Mouse (Mus musculus) neural tube, embryonic 15.5 days (tissue): Measurements from ENCODE around the gene Naa25. TPM values are rescaled to one million over a fixed set of nuclear protein-coding genes. Genes with fewer than 3 reads are reported as not detected.

ENCODE experiments used
- ATAC-seq: fragments of 200-750 bp; cut with Nextera tagmentation; 2 replicates; pipeline ENCODE4 v1.8.0; 2017; ENCODE audit warnings: mild to moderate bottlenecking, moderate TSS enrichment, moderate library complexity; ENCODE audit not compliant: low FRiP score
- H3K27ac ChIP-seq: fragments of 300-500 bp; sonication (generic); replicated peaks from 2 replicates; pipeline ENCODE4 v1.5.1; 2015; ENCODE audit warnings: mild to moderate bottlenecking, inconsistent platforms
- H3K27me3 ChIP-seq: fragments of 300-500 bp; sonication (generic); replicated peaks from 2 replicates; pipeline ENCODE4 v1.6.1; 2015; ENCODE audit warnings: inconsistent platforms
- H3K36me3 ChIP-seq: fragments of 300-500 bp; sonication (generic); 2 replicates; pipeline ENCODE4 v1.6.1; 2015; ENCODE audit warnings: inconsistent platforms
- H3K4me1 ChIP-seq: fragments of 300-500 bp; sonication (generic); 2 replicates; pipeline ENCODE4 v1.6.1; 2015; ENCODE audit warnings: inconsistent platforms
- H3K4me2 ChIP-seq: fragments of 300-500 bp; sonication (generic); 2 replicates; pipeline ENCODE4 v1.6.1; 2015; ENCODE audit warnings: inconsistent platforms, mild to moderate bottlenecking, moderate library complexity
- H3K4me3 ChIP-seq: fragments of 300-500 bp; sonication (generic); replicated peaks from 2 replicates; pipeline ENCODE4 v1.5.1; 2015; ENCODE audit warnings: mild to moderate bottlenecking, inconsistent platforms
- H3K9ac ChIP-seq: fragments of 300-500 bp; sonication (generic); replicated peaks from 2 replicates; pipeline ENCODE4 v1.6.1; 2015; ENCODE audit warnings: mild to moderate bottlenecking, inconsistent platforms
- H3K9me3 ChIP-seq: fragments of 300-500 bp; sonication (generic); replicated peaks from 2 replicates; pipeline ENCODE4 v1.6.1; 2016; ENCODE audit warnings: inconsistent platforms
- WGBS: fragments of 180-500 bp; shearing (Covaris S2); methylation state at CpG from one replicate; pipeline ENCODE4 v1.1.7; 2015; ENCODE audit warnings: mixed read lengths; 5-methylcytosine and 5-hydroxymethylcytosine counted together
- polyA plus RNA-seq: library from polyadenylated mRNA; unstranded; fragments of >200 nt; fragmentation: Nextera tagmentation; extraction: Ambion mirVana; gene quantifications from 2 replicates; pipeline ENCODE4 v1.2.1, GENCODE M21; 2015

Naa25 gene
- polyA plus RNA-seq, 1 experiment from 2014 or later = 56.6 TPM

DNA sequence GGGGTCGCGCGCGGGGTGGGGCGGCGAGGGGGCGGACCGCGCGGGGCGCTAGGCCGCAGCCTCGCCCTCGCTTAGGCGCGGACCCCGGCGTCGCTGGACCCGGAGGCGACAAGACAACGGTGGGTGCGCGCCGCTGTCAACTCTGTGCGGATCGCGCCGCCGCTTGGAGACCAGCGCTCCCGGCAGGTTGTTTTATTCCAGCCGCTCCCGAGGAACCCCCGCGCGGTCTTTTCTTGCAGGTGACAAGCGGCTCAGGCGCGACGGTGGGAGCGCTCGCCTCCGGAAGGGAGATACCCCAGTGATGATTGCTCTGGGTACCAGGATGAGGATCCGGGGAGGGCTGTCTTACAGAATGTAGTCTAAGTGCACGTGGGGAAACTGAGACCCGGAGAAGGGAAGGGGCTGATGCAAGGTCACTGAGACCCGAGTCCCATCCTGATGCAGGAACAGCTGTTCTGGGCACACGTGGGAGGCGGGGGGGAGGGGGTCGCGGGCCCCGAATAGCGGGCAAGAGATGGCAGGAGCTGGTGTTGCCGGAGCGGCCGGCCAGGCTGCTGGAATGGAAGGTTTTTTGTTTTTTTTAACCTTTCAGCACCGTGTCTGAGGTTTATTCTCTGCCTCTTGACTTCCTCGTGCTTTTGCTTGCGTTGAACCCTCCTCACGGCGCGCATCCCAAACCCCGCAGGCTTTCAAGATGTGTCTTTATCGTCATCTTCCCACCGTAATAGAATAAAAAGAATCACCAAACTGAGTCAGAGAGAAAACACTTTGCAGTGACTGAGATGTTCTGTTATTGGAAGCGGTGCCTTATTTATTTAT is 619 bp downstream of the Naa25 start:
- Histone ChIP-seq H3K36me3 (peaks cover 9% of the 10 kb centered on the region; the same call in 1 of the 2 replicates), H3K4me2 (peak overlapping the region; percentile 74), H3K9me3 (no peaks in the 10 kb centered on the region), H3K27me3 (no peaks in the 10 kb centered on the region), H3K4me1 (peaks cover 27% of the 10 kb centered on the region), H3K4me3 (peak overlapping the region; percentile 96), H3K9ac (peak overlapping the region; percentile 92), H3K27ac (peak overlapping the region; percentile 85)
- WGBS = under 1% methylated on average over 67 of the region's 67 CpGs
- peak; percentile 77 for ATAC-seq

DNA sequence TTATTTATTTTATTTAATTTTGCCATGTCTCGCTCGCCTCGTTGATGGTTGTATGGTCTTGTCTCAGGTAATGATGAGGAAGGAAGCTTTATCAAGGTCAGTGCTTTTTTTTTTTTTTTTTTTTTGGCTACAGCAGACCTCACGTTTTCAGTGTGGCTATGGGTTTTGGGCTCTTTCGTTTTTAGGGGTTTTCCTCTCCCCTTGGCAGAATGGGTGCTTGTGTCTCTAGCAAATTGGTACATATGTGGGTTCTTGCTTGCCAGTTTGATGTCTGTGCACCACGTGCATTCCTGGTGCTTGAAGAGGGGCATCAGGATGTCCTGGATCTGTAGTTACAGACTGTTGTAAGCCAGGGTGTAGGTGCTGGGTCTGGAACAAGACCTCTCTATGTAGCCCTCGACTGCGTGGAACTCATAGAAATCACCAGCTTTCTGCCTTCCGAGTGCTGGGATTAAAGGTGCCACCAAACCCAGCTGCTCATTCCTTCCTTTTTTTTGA is 1.3 kb downstream of the Naa25 start:
- ATAC-seq = no peak
- Histone ChIP-seq H3K4me1 (peaks cover 29% of the 10 kb centered on the region), H3K4me2 (peak overlapping the region; percentile 74), H3K27ac (no peak overlapping the region), H3K9me3 (no peaks in the 10 kb centered on the region), H3K4me3 (peak overlapping the region; percentile 96), H3K27me3 (no peaks in the 10 kb centered on the region), H3K36me3 (peaks cover 9% of the 10 kb centered on the region; the same call in 1 of the 2 replicates), H3K9ac (peak overlapping the region; percentile 92)
- 53% methylated on average over 9 of the region's 9 CpGs for WGBS

DNA sequence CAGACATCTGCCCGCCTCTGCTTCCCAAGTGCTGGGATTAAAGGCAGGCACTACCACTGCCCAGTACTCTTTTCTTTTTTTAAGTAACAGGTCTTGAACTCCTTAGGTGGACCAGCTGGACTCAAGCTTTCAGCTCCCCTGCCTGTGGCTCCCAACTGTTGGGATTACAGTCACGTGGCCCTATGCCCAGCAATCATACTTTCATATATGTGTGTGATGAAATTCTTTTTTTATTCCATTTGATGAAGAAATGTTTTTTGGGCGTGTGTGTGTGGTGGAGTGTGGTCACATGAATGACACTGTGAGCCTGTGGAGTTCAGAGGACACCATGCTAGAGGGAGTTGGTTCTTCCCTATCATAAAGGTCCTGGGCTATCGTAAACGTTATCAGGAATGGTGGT is 1.8 kb downstream of the Naa25 start:
- 91% methylated on average over 5 of the region's 5 CpGs for WGBS
- no peaks in the 10 kb centered on the region for H3K27me3 ChIP-seq
- H3K4me1 ChIP-seq = peaks cover 29% of the 10 kb centered on the region
- ATAC-seq = no peak
- H3K4me2 ChIP-seq = peak overlapping the region; percentile 74
- peak overlapping the region; percentile 96; the same call in 1 of the 2 replicates for H3K4me3 ChIP-seq
- H3K27ac ChIP-seq = no peak overlapping the region
- H3K9me3 ChIP-seq = no peaks in the 10 kb centered on the region
- H3K9ac ChIP-seq = no peak overlapping the region
- peaks cover 9% of the 10 kb centered on the region; the same call in 1 of the 2 replicates for H3K36me3 ChIP-seq

DNA sequence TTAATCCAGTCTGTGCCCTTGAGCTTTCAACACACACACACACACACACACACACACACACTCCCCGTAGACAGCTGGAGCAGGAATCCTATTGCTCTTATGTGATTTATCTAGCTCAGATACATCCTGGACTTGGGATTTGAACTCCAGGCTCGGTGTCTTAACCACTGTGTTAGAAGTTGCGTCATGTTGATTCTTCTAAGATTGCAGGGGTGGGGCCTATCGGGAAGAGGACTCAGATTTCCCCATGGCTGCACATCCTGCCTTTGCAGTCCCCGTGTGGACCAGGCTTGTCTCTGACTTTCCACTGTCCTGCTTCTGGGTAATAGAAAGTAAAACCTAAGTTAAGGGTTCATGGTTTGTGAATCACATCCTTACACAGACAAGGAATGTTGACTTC is 2.3 kb downstream of the Naa25 start:
- H3K9me3 ChIP-seq = no peaks in the 10 kb centered on the region
- no peak overlapping the region for H3K27ac ChIP-seq
- no peak overlapping the region for H3K4me3 ChIP-seq
- peaks cover 29% of the 10 kb centered on the region for H3K4me1 ChIP-seq
- no peaks in the 10 kb centered on the region for H3K27me3 ChIP-seq
- 77% methylated on average over 5 of the region's 5 CpGs for WGBS
- no peak for ATAC-seq
- peaks cover 9% of the 10 kb centered on the region; the same call in 1 of the 2 replicates for H3K36me3 ChIP-seq
- no peak overlapping the region for H3K4me2 ChIP-seq
- H3K9ac ChIP-seq = no peak overlapping the region

DNA sequence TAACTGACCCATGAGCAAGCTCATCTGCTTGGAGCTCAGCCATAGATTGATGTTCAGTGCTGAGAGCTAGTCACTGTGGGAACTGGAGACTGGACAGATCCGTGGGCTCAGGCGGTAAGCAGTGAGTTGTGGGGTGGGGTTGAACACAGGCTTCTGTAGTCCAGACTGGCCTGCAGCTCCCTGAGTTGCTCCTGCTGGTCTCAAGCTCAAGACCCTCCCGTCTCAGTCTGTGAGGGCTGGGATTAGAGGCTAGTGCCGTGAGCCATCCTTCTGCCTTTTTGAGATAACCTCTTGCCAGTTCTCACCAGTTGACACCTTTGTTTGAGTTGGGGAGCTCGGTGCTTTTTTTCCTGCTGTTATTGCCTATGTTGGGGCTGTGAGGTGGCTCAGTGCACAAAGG is 3.1 kb downstream of the Naa25 start:
- H3K27ac ChIP-seq = no peak overlapping the region
- no peak for ATAC-seq
- H3K4me2 ChIP-seq = no peak overlapping the region
- H3K4me3 ChIP-seq = no peak overlapping the region
- no peaks in the 10 kb centered on the region for H3K9me3 ChIP-seq
- no peaks in the 10 kb centered on the region for H3K27me3 ChIP-seq
- H3K36me3 ChIP-seq = peaks cover 10% of the 10 kb centered on the region; the same call in 1 of the 2 replicates
- WGBS = 91% methylated on average over 5 of the region's 5 CpGs
- peaks cover 29% of the 10 kb centered on the region for H3K4me1 ChIP-seq
- H3K9ac ChIP-seq = no peak overlapping the region

DNA sequence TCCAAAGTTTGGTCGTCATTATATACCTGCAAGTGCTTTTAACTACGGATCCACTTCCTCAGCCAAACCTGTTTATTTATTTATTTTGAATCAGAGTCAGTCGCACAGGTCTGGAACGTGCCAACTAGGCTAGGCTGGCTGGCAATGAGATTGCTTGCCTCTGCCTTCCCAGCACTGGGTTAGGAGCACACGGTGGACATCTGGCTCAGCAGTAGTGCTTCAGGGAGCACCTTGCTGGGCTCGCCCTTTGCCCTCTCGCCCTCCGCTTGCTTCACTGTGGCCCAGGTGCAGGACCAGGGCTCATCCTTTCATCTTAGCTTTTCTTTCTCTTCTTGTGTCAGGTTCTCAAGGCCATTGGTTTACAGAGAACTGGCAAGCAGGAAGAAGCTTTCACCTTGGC is 10.1 kb downstream of the Naa25 start:
- ATAC-seq = no peak
- H3K27ac ChIP-seq = no peak overlapping the region
- WGBS = 95% methylated on average over 8 of the region's 8 CpGs

DNA sequence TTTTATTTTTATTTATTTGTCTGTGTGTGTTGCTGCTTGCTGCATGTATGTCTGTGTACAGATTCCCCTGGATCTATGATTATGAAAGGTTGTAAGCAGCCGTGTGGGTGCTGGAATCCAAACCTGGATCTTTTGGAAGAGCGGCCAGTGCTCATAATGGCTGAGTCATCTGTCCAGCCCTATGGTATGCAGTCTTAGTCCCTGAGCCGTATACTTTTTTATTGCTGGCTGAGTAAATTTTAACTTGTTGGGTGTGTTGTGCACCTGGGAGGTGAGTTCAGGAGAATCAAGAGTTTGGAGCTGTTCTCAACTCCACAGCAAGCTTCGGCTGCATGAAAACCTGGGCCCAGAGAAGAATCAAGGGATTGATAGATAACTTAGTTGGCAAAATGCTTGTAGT is 13.2 kb downstream of the Naa25 start:
- Histone ChIP-seq H3K9ac (no peak overlapping the region), H3K27me3 (no peaks in the 10 kb centered on the region), H3K9me3 (no peaks in the 10 kb centered on the region), H3K36me3 (peaks cover 79% of the 10 kb centered on the region), H3K4me2 (no peak overlapping the region), H3K4me3 (no peak overlapping the region), H3K4me1 (no peaks in the 10 kb centered on the region), H3K27ac (no peak overlapping the region)
- ATAC-seq = no peak
- WGBS = 95% methylated on average over 4 of the region's 4 CpGs

More for the DNA sequence above, 10.1 kb downstream of the Naa25 start:
- Histone ChIP-seq H3K9ac (no peak overlapping the region), H3K9me3 (no peaks in the 10 kb centered on the region), H3K36me3 (peaks cover 52% of the 10 kb centered on the region), H3K27me3 (no peaks in the 10 kb centered on the region), H3K4me2 (no peak overlapping the region), H3K4me3 (no peak overlapping the region), H3K4me1 (0 out of 2 replicates have a peak, but pooled peaks cover 2% of the 10 kb centered on the region)

DNA sequence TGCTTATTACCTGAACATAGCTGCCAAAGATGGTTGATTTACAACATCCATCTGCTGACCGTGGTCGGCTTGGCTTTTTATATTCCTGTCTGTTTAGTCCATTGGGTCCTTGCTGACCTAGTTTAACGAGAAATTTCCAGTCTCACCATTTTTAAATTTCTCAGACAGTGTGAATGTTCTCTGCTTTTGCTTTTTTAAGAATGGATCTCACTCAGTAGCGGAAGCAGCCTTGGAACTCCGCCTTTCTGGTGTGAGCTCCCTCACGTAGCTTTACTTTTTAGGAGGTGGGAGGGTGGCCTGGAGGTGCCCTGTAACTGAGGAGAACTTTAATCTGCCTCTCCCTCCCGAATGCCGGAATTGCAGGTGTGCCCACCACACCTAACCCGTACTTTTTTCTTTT is 23.0 kb downstream of the Naa25 start:
- no peak for ATAC-seq
- 93% methylated on average over 9 of the region's 9 CpGs for WGBS

DNA sequence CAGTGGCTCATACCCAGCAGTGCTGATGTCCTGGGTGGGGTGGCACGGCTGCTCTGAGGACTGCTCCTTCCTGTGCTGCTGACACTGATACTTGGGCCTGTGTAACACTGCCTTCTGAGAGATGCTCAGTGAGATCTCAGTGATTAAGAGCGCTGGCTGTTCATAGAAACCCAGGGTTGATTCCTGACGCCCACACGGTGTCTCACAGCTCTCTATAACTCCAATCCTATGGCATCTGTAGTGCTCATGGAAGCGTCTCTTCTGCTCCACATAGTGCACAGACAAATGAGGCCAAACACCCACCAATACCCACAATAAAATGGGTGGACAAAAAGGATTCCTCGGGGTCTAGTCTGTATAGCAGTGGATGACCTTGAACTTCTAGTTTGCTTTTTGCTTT is 25.1 kb downstream of the Naa25 start:
- H3K9ac ChIP-seq = no peak overlapping the region
- no peaks in the 10 kb centered on the region for H3K4me1 ChIP-seq
- no peak overlapping the region for H3K27ac ChIP-seq
- H3K4me2 ChIP-seq = no peak overlapping the region
- H3K9me3 ChIP-seq = no peaks in the 10 kb centered on the region
- H3K4me3 ChIP-seq = no peak overlapping the region
- 92% methylated on average over 6 of the region's 6 CpGs for WGBS
- no peak for ATAC-seq
- H3K27me3 ChIP-seq = no peaks in the 10 kb centered on the region
- peaks cover 97% of the 10 kb centered on the region for H3K36me3 ChIP-seq

More for the DNA sequence above, 23.0 kb downstream of the Naa25 start:
- Histone ChIP-seq H3K4me1 (no peaks in the 10 kb centered on the region), H3K27me3 (no peaks in the 10 kb centered on the region), H3K27ac (no peak overlapping the region), H3K4me3 (no peak overlapping the region), H3K4me2 (no peak overlapping the region), H3K9ac (no peak overlapping the region), H3K9me3 (no peaks in the 10 kb centered on the region), H3K36me3 (peaks cover 97% of the 10 kb centered on the region)

DNA sequence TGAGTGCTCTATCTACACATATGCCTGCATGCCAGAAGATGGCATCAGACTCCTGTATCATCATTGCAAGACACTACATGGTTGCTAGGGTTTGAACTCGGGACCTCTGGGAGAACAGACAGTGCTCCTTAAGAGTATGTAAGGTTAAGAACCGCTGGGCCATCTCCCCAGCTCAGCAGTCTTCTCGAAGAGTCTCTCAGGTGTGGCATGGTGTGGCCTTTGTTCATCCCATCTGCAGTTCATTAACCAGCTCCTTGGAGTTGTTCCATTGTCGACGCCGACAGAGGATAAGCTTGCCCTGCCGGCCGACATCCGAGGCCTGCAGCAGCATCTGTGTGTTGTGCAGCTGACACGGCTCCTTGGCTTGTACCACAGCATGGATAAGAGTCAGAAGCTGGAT is 25.6 kb downstream of the Naa25 start:
- 91% methylated on average over 10 of the region's 10 CpGs for WGBS

DNA sequence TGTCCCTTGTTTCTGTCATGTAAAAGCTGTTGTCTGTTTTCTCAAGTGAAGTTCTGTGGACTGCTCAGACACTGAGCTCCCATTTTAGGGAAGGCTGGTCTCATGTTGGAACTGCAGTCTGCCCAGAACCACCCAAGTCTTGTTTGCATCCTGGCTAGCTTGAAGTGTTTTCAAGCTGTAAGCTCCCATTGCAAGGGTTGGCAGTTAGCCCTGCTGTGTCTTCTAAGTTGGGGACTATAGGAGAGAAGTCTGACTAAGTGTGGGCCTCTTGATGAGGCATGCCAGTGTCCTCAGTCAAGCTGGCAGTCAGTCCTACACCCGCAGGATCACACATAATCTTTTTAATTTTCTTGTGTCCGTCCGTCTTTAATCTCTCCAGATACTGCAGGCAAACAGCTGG is 31.2 kb downstream of the Naa25 start:
- Histone ChIP-seq H3K9ac (no peak overlapping the region), H3K4me3 (no peak overlapping the region), H3K27ac (no peak overlapping the region), H3K9me3 (no peaks in the 10 kb centered on the region), H3K4me1 (no peaks in the 10 kb centered on the region), H3K4me2 (no peak overlapping the region), H3K27me3 (no peaks in the 10 kb centered on the region), H3K36me3 (peaks cover 98% of the 10 kb centered on the region)
- no peak for ATAC-seq
- 82% methylated on average over 3 of the region's 3 CpGs for WGBS

More for the DNA sequence above, 25.6 kb downstream of the Naa25 start:
- Histone ChIP-seq H3K36me3 (peaks cover 97% of the 10 kb centered on the region), H3K4me2 (no peak overlapping the region), H3K9ac (no peak overlapping the region), H3K4me3 (no peak overlapping the region), H3K27me3 (no peaks in the 10 kb centered on the region), H3K4me1 (no peaks in the 10 kb centered on the region), H3K9me3 (no peaks in the 10 kb centered on the region), H3K27ac (no peak overlapping the region)
- ATAC-seq = no peak

DNA sequence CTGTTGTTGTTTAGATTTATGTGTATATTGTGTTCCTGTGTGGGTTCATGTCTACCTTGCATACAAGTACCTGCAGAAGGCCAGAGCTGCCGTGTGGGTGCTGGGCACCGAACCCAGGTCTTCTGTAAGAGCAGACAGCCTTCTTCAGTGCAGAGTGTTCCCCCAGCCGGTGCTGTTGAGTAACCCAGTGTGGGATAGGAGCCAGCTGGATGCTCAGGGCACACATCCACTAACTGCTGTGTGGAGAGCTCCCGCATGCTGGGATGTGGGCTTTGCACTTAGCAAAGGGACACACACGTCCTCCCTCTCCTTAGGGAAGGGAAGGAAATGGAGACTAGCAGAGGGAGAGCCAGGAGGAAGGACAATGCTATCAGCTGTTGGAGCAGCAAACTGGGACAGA is 40.4 kb downstream of the Naa25 start:
- Histone ChIP-seq H3K9me3 (no peaks in the 10 kb centered on the region), H3K36me3 (peaks cover 84% of the 10 kb centered on the region), H3K4me3 (no peak overlapping the region), H3K4me1 (no peaks in the 10 kb centered on the region), H3K9ac (no peak overlapping the region), H3K4me2 (no peak overlapping the region), H3K27ac (no peak overlapping the region), H3K27me3 (no peaks in the 10 kb centered on the region)
- no peak for ATAC-seq
- 87% methylated on average over 5 of the region's 5 CpGs for WGBS
